Mouse (Mus musculus): ENCODE data around the gene Edc4.

The Edc4 gene

GRCm38 (mm10) chr8:105942542-105942941 is 61.9 kb downstream of the Edc4 start:
- no peak for DNase-seq (ENCODE audit: low read depth, low spot score)

DNA sequence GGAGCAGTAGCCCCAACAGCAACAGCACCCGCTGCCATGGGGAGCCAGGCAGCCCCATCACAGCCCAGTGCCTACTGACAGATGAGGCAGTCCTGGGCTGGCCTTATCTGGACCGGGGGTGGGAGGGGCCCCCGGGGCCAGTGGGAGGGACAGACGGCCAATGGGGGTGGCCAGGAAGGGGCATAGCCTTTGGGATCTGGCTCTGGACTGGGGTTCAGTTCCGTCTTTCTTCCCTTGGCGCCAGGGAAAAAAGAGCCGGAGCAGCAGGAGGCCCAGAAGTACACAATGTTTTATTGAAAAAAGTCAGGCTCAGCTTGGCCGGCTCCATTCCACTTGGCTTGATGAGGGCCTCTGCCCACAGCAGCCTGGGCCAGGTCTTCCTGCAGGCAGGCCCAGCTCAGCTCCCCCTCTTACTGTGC is 62.6 kb downstream of the Edc4 start, which contains the start of gene Lcat:
Gene Lcat, minus strand, starts transcription at position 62 of the 419 bp plus-strand sequence.
- DNase-seq (ENCODE audit: low read depth, low spot score) = no peak

Data from mesoderm, embryonic 11.5 days (tissue).